Mouse (Mus musculus) neural tube, embryonic 11.5 days (tissue): ENCODE data around the gene Exoc3l4. TPM values are rescaled to one million over a fixed set of nuclear protein-coding genes. Genes with fewer than 3 reads are reported as not detected.
A peak's percentile ranks its signal among the peaks of the same experiment; 100 is the strongest.

Source experiments
- ATAC-seq: fragments of 200-750 bp; cut with Nextera tagmentation; 2 replicates; pipeline ENCODE4 v1.8.0; 2017; ENCODE audit warnings: moderate number of reproducible peaks, mild to moderate bottlenecking, moderate TSS enrichment, moderate library complexity; ENCODE audit not compliant: insufficient read depth, low FRiP score, low TSS enrichment
- DNase-seq: peaks from one replicate; pipeline ENCODE4 v3.0.0-alpha.2; 2015; ENCODE audit warnings: low spot score
- H3K27ac ChIP-seq: fragments of 300-500 bp; sonication (generic); 2 replicates; pipeline ENCODE4 v1.5.1; 2014; ENCODE audit warnings: low read depth, mild to moderate bottlenecking, low read length
- H3K27me3 ChIP-seq: fragments of 300-500 bp; sonication (generic); 2 replicates; pipeline ENCODE4 v1.6.1; 2014; ENCODE audit warnings: mild to moderate bottlenecking, low read length, mixed read lengths; ENCODE audit not compliant: control insufficient read depth, insufficient read depth
- H3K36me3 ChIP-seq: fragments of 300-500 bp; sonication (generic); 2 replicates; pipeline ENCODE4 v1.6.1; 2014; ENCODE audit warnings: mild to moderate bottlenecking, low read length, moderate library complexity, mixed read lengths; ENCODE audit not compliant: control insufficient read depth, insufficient read depth
- H3K4me1 ChIP-seq: fragments of 300-500 bp; sonication (generic); 2 replicates; pipeline ENCODE4 v1.6.1; 2014; ENCODE audit warnings: low read length, mixed read lengths; ENCODE audit not compliant: control insufficient read depth, insufficient read depth
- H3K4me2 ChIP-seq: fragments of 300-500 bp; sonication (generic); 2 replicates; pipeline ENCODE4 v1.6.1; 2014; ENCODE audit warnings: low read depth, mild to moderate bottlenecking, moderate library complexity
- H3K4me3 ChIP-seq: fragments of 300-500 bp; sonication (generic); 2 replicates; pipeline ENCODE4 v1.5.1; 2014; ENCODE audit warnings: low read depth, low read length
- H3K9ac ChIP-seq: fragments of 300-500 bp; sonication (generic); 2 replicates; pipeline ENCODE4 v1.6.1; 2014; ENCODE audit warnings: mild to moderate bottlenecking, low read length
- H3K9me3 ChIP-seq: fragments of 300-500 bp; sonication (generic); 2 replicates; pipeline ENCODE4 v1.6.1; 2016; ENCODE audit warnings: low read length; ENCODE audit not compliant: control insufficient read depth
- WGBS: fragments of 180-500 bp; shearing (Covaris S2); extraction: QIAGEN DNeasy Blood & Tissue Kit; methylation state at CpG from one replicate; pipeline ENCODE4 v1.1.7; 2014; 5-methylcytosine and 5-hydroxymethylcytosine counted together
- polyA plus RNA-seq: library from polyadenylated mRNA; unstranded; fragments of >200 nt; fragmentation: Nextera tagmentation; extraction: Ambion mirVana; gene quantifications from 2 replicates; pipeline ENCODE4 v1.2.1, GENCODE M21; 2014

Gene Exoc3l4
- polyA plus RNA-seq, 1 experiment from 2014 or later: 6.6 TPM

- H3K4me2 ChIP-seq: no peak overlapping the region
- H3K27me3 ChIP-seq: peaks cover 76% of the 10 kb centered on the region
- DNase-seq (no peak), ATAC-seq (no peak)
- no peaks in the 10 kb centered on the region for H3K36me3 ChIP-seq
- no peaks in the 10 kb centered on the region for H3K4me1 ChIP-seq
- no peak overlapping the region for H3K4me3 ChIP-seq
- no peaks in the 10 kb centered on the region for H3K9me3 ChIP-seq
- H3K9ac ChIP-seq: no peak overlapping the region
- WGBS: 11% methylated on average over 14 of the region's 14 CpGs
- no peak overlapping the region for H3K27ac ChIP-seq
Observed at GRCm38 (mm10) chr12:111448931-111449705, 32.3 kb downstream of the Exoc3l4 start.

GRCm38 (mm10) chr12:111450359-111450758 is 33.5 kb downstream of the Exoc3l4 start:
- Histone ChIP-seq H3K9ac (no peak overlapping the region), H3K4me3 (no peak overlapping the region), H3K36me3 (no peaks in the 10 kb centered on the region), H3K4me2 (no peak overlapping the region), H3K9me3 (no peaks in the 10 kb centered on the region), H3K27ac (no peak overlapping the region), H3K27me3 (peaks cover 67% of the 10 kb centered on the region), H3K4me1 (no peaks in the 10 kb centered on the region)
- 52% methylated on average over 6 of the region's 6 CpGs for WGBS
- no peak for DNase-seq
- ATAC-seq: no peak

GRCm38 (mm10) chr12:111451561-111451960 is 34.7 kb downstream of the Exoc3l4 start:
- Histone ChIP-seq H3K9me3 (no peaks in the 10 kb centered on the region), H3K4me3 (no peak overlapping the region), H3K4me1 (no peaks in the 10 kb centered on the region; the same call in 1 of the 2 replicates), H3K9ac (no peak overlapping the region), H3K4me2 (no peak overlapping the region), H3K27ac (no peak overlapping the region), H3K36me3 (no peaks in the 10 kb centered on the region), H3K27me3 (peaks cover 55% of the 10 kb centered on the region)
- WGBS: 83% methylated on average over 7 of the region's 7 CpGs
- DNase-seq: no peak
- no peak for ATAC-seq

- WGBS: 48% methylated on average over 4 of the region's 4 CpGs
- Histone ChIP-seq H3K4me3 (no peak overlapping the region), H3K36me3 (no peaks in the 10 kb centered on the region), H3K4me1 (no peaks in the 10 kb centered on the region; the same call in 1 of the 2 replicates), H3K9me3 (no peaks in the 10 kb centered on the region), H3K27me3 (peaks cover 33% of the 10 kb centered on the region), H3K9ac (peak overlapping the region; percentile 2; the same call in 1 of the 2 replicates), H3K27ac (no peak overlapping the region), H3K4me2 (no peak overlapping the region)
- DNase-seq: no peak
- no peak for ATAC-seq
Observed at GRCm38 (mm10) chr12:111454021-111454420, 37.2 kb downstream of the Exoc3l4 start.

- ATAC-seq (no peak), DNase-seq (no peak)
- Histone ChIP-seq H3K27me3 (peaks cover 26% of the 10 kb centered on the region), H3K9me3 (no peaks in the 10 kb centered on the region), H3K4me1 (no peaks in the 10 kb centered on the region; the same call in 1 of the 2 replicates), H3K4me2 (no peak overlapping the region), H3K9ac (no peak overlapping the region), H3K4me3 (no peak overlapping the region), H3K27ac (no peak overlapping the region), H3K36me3 (no peaks in the 10 kb centered on the region)
- WGBS: 70% methylated on average over 10 of the region's 10 CpGs
Observed at GRCm38 (mm10) chr12:111454543-111455280, 37.9 kb downstream of the Exoc3l4 start.

- Histone ChIP-seq H3K36me3 (no peaks in the 10 kb centered on the region), H3K4me3 (no peak overlapping the region), H3K9me3 (no peaks in the 10 kb centered on the region), H3K27ac (no peak overlapping the region), H3K9ac (no peak overlapping the region), H3K4me1 (no peaks in the 10 kb centered on the region; the same call in 1 of the 2 replicates), H3K27me3 (peaks cover 19% of the 10 kb centered on the region), H3K4me2 (no peak overlapping the region)
- ATAC-seq: no peak
- no peak for DNase-seq
- 74% methylated on average over 12 of the region's 12 CpGs for WGBS
Observed at GRCm38 (mm10) chr12:111455311-111455846, 38.6 kb downstream of the Exoc3l4 start.

GRCm38 (mm10) chr12:111455860-111456259 is 39.0 kb downstream of the Exoc3l4 start:
- H3K9me3 ChIP-seq: no peaks in the 10 kb centered on the region
- no peak overlapping the region for H3K9ac ChIP-seq
- DNase-seq (no peak), ATAC-seq (no peak)
- WGBS: 68% methylated on average over 8 of the region's 8 CpGs
- H3K4me3 ChIP-seq: no peak overlapping the region
- H3K27me3 ChIP-seq: peaks cover 15% of the 10 kb centered on the region
- H3K4me2 ChIP-seq: no peak overlapping the region
- no peak overlapping the region for H3K27ac ChIP-seq
- no peaks in the 10 kb centered on the region for H3K36me3 ChIP-seq
- H3K4me1 ChIP-seq: no peaks in the 10 kb centered on the region; the same call in 1 of the 2 replicates

- WGBS: 58% methylated on average over 1 of the region's 1 CpGs
- Histone ChIP-seq H3K9me3 (no peaks in the 10 kb centered on the region), H3K4me3 (no peak overlapping the region), H3K36me3 (no peaks in the 10 kb centered on the region), H3K4me1 (no peaks in the 10 kb centered on the region; the same call in 1 of the 2 replicates), H3K27me3 (0 out of 2 replicates have a peak, but pooled peaks cover 6% of the 10 kb centered on the region), H3K4me2 (no peak overlapping the region), H3K27ac (no peak overlapping the region), H3K9ac (no peak overlapping the region)
- no peak for ATAC-seq
- no peak for DNase-seq
Observed at GRCm38 (mm10) chr12:111457742-111458141, 40.9 kb downstream of the Exoc3l4 start.
